Mouse (Mus musculus) liver, embryonic 16.5 days (tissue): ENCODE measurements around the gene Btbd9. TPM values are rescaled to one million over a fixed set of nuclear protein-coding genes. Genes with fewer than 3 reads are reported as not detected.

Experiments used
- ATAC-seq: fragments of 200-750 bp; cut with Nextera tagmentation; 2 replicates; pipeline ENCODE4 v1.8.0; 2017; ENCODE audit warnings: low read depth, mild to moderate bottlenecking, moderate number of reproducible peaks, moderate library complexity
- H3K27ac ChIP-seq: fragments of 300-500 bp; sonication (generic); 2 replicates; pipeline ENCODE4 v1.5.1; 2014; ENCODE audit warnings: mild to moderate bottlenecking, low read length
- H3K27me3 ChIP-seq: fragments of 300-500 bp; sonication (generic); 2 replicates; pipeline ENCODE4 v1.6.1; 2014; ENCODE audit warnings: low read depth, low read length, mixed read lengths; ENCODE audit not compliant: control insufficient read depth, insufficient read depth
- H3K36me3 ChIP-seq: fragments of 300-500 bp; sonication (generic); 2 replicates; pipeline ENCODE4 v1.6.1; 2014; ENCODE audit warnings: mild to moderate bottlenecking; ENCODE audit not compliant: control insufficient read depth, insufficient read depth
- H3K4me1 ChIP-seq: fragments of 300-500 bp; sonication (generic); 2 replicates; pipeline ENCODE4 v1.6.1; 2014; ENCODE audit warnings: low read depth, low read length, mixed read lengths; ENCODE audit not compliant: control insufficient read depth
- H3K4me2 ChIP-seq: fragments of 300-500 bp; sonication (generic); 2 replicates; pipeline ENCODE4 v1.6.1; 2014; ENCODE audit warnings: low read depth, low read length, mixed read lengths
- H3K4me3 ChIP-seq: fragments of 300-500 bp; sonication (generic); 2 replicates; pipeline ENCODE4 v1.5.1; 2014; ENCODE audit warnings: low read depth, mild to moderate bottlenecking, low read length
- H3K9ac ChIP-seq: fragments of 300-500 bp; sonication (generic); 2 replicates; pipeline ENCODE4 v1.6.1; 2014; ENCODE audit warnings: low read depth, low read length
- H3K9me3 ChIP-seq: fragments of 300-500 bp; sonication (generic); replicated peaks from 2 replicates; pipeline ENCODE4 v1.6.1; 2016; ENCODE audit warnings: low read length; ENCODE audit not compliant: control insufficient read depth
- WGBS: fragments of 180-500 bp; shearing (Covaris S2); extraction: QIAGEN DNeasy Blood & Tissue Kit; methylation state at CpG from one replicate; pipeline ENCODE4 v1.1.7; 2014; ENCODE audit not compliant: insufficient replicate concordance; 5-methylcytosine and 5-hydroxymethylcytosine counted together
- polyA plus RNA-seq: library from polyadenylated mRNA; unstranded; fragments of >200 nt; fragmentation: Nextera tagmentation; extraction: Ambion mirVana; gene quantifications from 2 replicates; pipeline ENCODE4 v1.2.1, GENCODE M21; 2015

Gene Btbd9
- polyA plus RNA-seq, 1 experiment from 2014 or later, result 13.2 TPM

DNA sequence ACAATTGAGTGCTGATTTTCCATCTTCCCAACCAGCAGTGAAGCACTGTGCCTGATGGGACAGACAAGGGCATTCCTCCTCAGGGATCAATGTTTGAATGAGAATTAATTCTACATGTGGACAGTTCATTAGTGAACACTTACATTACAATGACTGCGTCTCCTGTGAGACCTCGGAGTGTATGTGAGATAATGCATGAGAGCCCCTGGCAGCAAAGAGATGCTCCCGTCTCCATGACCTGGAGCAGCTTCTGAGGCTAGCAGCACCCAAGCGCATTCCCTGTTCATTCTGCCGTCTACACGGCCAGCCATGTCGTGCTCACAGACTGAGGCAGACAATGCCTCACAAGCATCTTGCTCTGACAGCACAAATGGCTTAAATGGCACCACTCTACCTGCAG, 85.7 kb downstream of the Btbd9 start:
- WGBS, result 86% methylated on average over 7 of the region's 7 CpGs
- Histone ChIP-seq H3K9me3 (no peaks in the 10 kb centered on the region), H3K27ac (no peak overlapping the region), H3K4me3 (no peak overlapping the region), H3K4me1 (no peaks in the 10 kb centered on the region), H3K27me3 (no peaks in the 10 kb centered on the region), H3K4me2 (no peak overlapping the region), H3K9ac (no peak overlapping the region), H3K36me3 (no peaks in the 10 kb centered on the region; the same call in 1 of the 2 replicates)
- ATAC-seq, result no peak

DNA sequence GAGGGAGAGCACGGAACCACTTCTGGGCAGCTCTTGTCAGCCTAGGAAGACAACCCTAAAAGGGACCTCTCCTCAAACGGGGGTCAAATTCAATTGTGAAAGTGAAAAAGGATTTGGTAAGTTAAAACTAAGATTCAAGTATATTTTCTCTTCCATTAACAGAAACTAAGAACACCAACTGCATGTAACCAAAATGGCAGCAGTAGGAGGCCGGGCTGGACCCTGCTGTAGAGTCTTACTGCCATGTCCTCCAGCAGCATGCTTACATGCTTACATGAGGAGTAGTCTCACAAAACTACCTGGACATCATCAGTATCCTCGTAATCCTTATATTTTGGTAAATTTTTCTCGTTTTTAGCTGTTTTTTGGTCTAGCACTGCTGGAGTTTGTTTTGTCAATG, 86.2 kb downstream of the Btbd9 start:
- ATAC-seq, result no peak
- no peaks in the 10 kb centered on the region for H3K27me3 ChIP-seq
- H3K4me1 ChIP-seq, result no peaks in the 10 kb centered on the region
- H3K27ac ChIP-seq, result no peak overlapping the region
- H3K4me2 ChIP-seq, result no peak overlapping the region
- WGBS, result 73% methylated on average over 5 of the region's 5 CpGs
- H3K4me3 ChIP-seq, result no peak overlapping the region
- no peaks in the 10 kb centered on the region; the same call in 1 of the 2 replicates for H3K36me3 ChIP-seq
- H3K9ac ChIP-seq, result no peak overlapping the region
- H3K9me3 ChIP-seq, result no peaks in the 10 kb centered on the region

DNA sequence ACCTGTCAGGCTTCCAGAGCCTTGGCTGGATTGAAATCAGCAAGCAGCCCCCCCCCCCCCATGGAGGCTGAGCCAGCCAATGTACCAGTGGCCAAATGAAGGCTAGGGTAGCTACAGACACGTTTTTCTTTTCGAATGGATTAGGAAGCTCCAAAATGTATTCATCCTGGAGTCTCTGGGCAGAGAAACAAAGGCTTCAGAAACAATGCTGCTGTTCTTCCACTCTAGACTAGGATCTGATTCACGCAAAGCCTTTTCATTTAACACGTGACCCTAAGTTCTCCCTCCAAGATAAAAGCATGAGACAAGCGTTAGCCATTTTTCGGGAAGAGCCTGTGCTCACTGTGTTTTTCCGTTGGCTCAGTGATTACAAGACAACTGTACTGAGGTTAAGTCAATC, 86.7 kb downstream of the Btbd9 start:
- Histone ChIP-seq H3K9ac (no peak overlapping the region), H3K27me3 (no peaks in the 10 kb centered on the region), H3K27ac (no peak overlapping the region), H3K4me1 (no peaks in the 10 kb centered on the region), H3K4me2 (no peak overlapping the region), H3K4me3 (no peak overlapping the region), H3K36me3 (no peaks in the 10 kb centered on the region; the same call in 1 of the 2 replicates), H3K9me3 (no peaks in the 10 kb centered on the region)
- 73% methylated on average over 7 of the region's 7 CpGs for whole genome bisulfite sequencing
- no peak for ATAC-seq

DNA sequence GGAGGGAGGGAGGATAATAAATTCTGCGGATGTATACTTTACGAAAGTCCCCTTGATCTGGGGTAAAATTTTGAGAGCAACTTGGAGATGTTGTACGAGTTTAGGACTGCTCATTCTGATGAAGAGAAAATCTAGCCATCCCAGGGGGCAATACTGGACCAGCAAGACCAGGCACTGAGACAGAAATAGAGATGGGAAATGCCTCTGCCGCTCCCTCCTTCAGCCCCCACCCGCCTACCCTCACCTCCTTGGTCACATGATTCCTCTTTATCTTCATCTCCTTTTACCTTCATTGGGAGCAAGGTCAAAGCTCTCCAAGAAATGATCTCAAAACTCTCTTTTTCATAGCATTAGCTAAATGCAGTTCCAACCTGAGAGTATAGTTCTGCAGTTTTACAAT, 88.6 kb downstream of the Btbd9 start:
- 74% methylated on average over 5 of the region's 5 CpGs for WGBS
- Histone ChIP-seq H3K36me3 (no peaks in the 10 kb centered on the region; the same call in 1 of the 2 replicates), H3K4me1 (no peaks in the 10 kb centered on the region), H3K9me3 (no peaks in the 10 kb centered on the region), H3K9ac (no peak overlapping the region), H3K4me3 (no peak overlapping the region), H3K27ac (no peak overlapping the region), H3K4me2 (no peak overlapping the region), H3K27me3 (no peaks in the 10 kb centered on the region)
- no peak for ATAC-seq

DNA sequence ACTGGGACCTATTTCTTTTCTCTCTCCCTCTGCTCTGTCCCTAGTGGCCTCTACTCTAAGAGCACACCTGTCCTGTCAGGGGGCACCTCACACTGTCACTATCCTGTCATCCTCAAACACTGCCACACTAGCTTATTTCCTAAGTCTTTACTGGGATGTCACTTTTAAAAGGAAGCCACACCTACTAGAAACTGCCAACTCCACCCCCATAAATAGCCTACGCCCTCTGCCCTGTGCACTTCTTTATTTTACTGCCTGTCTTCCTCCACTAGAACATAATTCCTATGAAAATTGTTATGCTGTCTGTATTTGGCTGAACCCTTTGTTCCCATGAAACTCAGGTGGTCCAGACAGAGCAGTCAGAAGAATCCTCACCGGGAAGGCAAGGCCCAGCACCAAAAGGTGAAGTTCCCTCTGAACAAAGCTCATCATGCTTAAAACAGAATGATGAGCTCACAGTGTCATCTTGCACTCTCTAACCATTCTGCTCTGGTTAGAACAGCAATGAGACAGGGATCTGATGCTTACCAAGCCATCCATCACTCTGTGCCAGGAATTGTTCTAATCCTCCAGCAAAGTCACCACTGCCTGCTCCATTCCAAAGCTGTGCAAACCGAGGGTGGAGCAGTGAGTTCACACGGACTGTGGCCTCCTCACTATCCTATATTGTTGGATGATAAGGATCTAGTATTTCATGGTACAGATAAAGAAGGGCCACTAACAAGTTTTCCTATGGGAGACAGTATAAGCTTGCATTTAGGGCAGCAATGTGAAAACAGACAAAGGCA, 91.0 kb downstream of the Btbd9 start:
- H3K4me1 ChIP-seq, result no peaks in the 10 kb centered on the region
- H3K27ac ChIP-seq, result no peak overlapping the region
- no peak for ATAC-seq
- no peaks in the 10 kb centered on the region for H3K9me3 ChIP-seq
- no peak overlapping the region for H3K9ac ChIP-seq
- 59% methylated on average over 4 of the region's 4 CpGs for WGBS
- no peak overlapping the region for H3K4me2 ChIP-seq
- H3K36me3 ChIP-seq, result no peaks in the 10 kb centered on the region; the same call in 1 of the 2 replicates
- no peaks in the 10 kb centered on the region for H3K27me3 ChIP-seq
- H3K4me3 ChIP-seq, result no peak overlapping the region

DNA sequence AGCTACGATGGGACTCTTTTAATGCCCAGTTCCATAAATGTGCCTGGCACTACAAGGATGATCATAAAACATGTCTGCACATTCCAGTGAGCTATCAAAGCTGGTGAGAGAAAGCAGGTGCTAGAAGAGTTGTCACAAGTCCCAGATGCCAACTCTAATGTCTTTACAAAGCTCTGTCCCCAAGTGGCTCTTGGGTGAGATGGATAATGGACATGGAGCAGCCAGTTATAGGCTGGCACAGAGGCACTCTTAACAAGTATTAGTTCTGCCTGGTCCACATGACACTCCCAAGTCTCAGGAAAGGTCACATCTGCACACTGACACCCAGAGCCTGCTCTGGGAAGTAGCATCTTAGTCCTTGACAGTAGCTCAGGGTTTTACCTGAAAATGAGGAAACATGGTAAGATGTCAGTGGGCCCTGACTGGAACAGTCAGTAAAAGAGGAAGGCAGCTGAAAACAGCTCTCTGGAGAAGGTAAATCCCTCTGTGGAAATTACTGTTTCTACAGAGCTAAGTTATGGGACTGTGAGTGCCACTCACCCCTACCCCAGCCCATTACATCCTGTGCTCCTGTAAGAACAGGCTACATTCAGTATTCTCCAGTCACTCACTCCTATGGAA, 91.7 kb downstream of the Btbd9 start:
- H3K27me3 ChIP-seq, result no peaks in the 10 kb centered on the region
- no peak overlapping the region for H3K4me2 ChIP-seq
- no peaks in the 10 kb centered on the region for H3K4me1 ChIP-seq
- H3K9ac ChIP-seq, result no peak overlapping the region
- no peak overlapping the region for H3K4me3 ChIP-seq
- WGBS, result 80% methylated on average over 1 of the region's 1 CpGs
- no peak overlapping the region for H3K27ac ChIP-seq
- ATAC-seq, result no peak
- no peaks in the 10 kb centered on the region for H3K9me3 ChIP-seq
- no peaks in the 10 kb centered on the region; the same call in 1 of the 2 replicates for H3K36me3 ChIP-seq

DNA sequence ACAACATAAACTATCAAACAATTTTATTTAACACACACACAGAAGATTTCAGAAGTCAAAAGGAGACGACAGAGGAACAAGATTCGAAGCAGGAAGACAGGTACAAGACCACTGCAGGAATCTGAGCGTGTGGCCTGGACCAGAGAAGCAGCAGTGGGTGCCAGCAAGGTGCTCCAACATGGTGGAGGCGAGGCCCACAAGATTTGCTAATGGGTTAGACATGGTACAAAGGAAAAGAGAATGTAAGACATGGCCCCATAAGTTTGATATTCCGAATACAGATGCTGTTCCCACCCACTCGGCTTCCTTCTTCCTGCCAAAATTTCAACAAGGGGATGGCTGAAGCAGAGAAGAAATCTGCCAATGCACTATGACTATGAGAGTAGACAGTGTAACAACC, 94.5 kb downstream of the Btbd9 start:
- Histone ChIP-seq H3K9ac (no peak overlapping the region), H3K9me3 (no peaks in the 10 kb centered on the region), H3K4me1 (no peaks in the 10 kb centered on the region), H3K36me3 (no peaks in the 10 kb centered on the region; the same call in 1 of the 2 replicates), H3K27me3 (no peaks in the 10 kb centered on the region), H3K4me2 (no peak overlapping the region), H3K4me3 (no peak overlapping the region), H3K27ac (no peak overlapping the region)
- WGBS, result 63% methylated on average over 6 of the region's 6 CpGs
- ATAC-seq, result no peak

DNA sequence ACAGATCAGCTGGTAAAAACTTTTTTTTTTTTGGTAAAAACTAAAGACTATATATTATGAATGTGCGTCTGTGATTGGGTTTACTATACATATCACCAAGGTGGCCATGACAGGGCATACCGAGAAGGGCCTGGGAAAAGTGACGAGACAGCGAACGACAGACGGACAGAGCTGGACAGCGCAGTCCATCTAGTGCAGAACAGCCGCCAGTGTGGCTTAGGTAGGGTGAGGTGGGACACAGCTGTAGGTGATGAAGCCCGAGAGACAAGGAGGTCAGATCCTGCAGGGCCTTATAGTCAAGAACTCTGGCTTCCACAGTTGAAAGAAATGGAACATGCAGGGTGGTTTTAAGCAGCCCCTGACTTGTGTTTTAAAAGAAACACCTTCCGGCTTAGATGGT, 94.9 kb downstream of the Btbd9 start:
- no peak overlapping the region for H3K27ac ChIP-seq
- ATAC-seq, result no peak
- WGBS, result 80% methylated on average over 10 of the region's 10 CpGs
- H3K9ac ChIP-seq, result no peak overlapping the region
- H3K27me3 ChIP-seq, result no peaks in the 10 kb centered on the region
- H3K4me3 ChIP-seq, result no peak overlapping the region
- H3K4me2 ChIP-seq, result no peak overlapping the region
- no peaks in the 10 kb centered on the region for H3K4me1 ChIP-seq
- H3K36me3 ChIP-seq, result no peaks in the 10 kb centered on the region; the same call in 1 of the 2 replicates
- H3K9me3 ChIP-seq, result no peaks in the 10 kb centered on the region

DNA sequence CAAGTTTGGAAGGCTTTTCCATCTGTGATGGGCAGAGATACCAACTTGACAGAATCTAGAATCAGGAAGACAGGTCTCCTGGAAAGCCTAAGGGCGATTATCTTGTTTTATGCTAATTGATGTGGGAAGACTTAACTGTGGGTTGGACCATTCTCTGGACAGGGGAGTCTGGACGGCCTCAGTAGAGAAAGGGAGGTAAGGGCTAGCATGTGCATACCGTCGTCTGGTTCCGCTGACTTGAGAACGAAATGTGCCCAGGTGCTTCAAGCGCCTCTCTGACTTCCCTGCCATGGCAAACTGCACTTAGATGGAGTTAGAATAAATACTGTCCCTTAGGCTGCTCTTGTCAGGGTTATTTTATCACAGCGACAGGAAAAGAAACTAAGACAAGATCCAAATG, 95.9 kb downstream of the Btbd9 start:
- Histone ChIP-seq H3K27me3 (no peaks in the 10 kb centered on the region), H3K4me1 (no peaks in the 10 kb centered on the region), H3K4me3 (no peak overlapping the region), H3K9me3 (no peaks in the 10 kb centered on the region), H3K9ac (no peak overlapping the region), H3K27ac (no peak overlapping the region), H3K4me2 (no peak overlapping the region), H3K36me3 (no peaks in the 10 kb centered on the region)
- WGBS, result 77% methylated on average over 8 of the region's 8 CpGs
- ATAC-seq, result no peak
